Mouse (Mus musculus): ENCODE measurements around the gene Kifc1.
"Not testable (repeated sequence)": the region's sequence is repeated elsewhere in the genome, so short reads cannot be mapped to it uniquely, and the experiment has no call there.

Kifc1 gene

DNA sequence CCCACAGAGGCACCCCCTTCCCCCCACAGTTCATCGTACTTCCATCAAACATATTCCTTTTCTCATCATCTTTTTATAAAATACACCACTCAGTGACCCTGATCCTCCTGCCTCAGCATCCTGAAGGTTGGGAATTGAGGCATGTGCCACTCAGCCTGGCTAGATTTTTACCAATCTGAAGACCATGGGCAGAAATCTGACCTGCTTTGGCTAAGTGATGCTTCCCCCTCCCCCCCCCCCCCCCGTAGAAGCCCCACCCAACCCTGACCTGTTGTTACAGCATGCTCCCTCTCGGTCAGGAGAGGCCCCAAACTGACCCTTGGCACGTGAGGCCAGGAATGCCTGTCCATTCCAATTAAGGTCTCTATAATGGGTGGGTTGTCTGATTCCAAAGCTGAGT lies 14.4 kb upstream of the Kifc1 start, which contains the start of gene Platr17:
Platr17 (plus strand) TSS at position 301 of the 400 bp plus-strand sequence.
- in situ Hi-C loops (cut with MboI, MseI) = loop anchor here in 1 of 2 experiments (25.0 kb wide), 1 partner anchor 932 kb away; the partner anchor contains the start of genes Dxo and Stk19

DNA sequence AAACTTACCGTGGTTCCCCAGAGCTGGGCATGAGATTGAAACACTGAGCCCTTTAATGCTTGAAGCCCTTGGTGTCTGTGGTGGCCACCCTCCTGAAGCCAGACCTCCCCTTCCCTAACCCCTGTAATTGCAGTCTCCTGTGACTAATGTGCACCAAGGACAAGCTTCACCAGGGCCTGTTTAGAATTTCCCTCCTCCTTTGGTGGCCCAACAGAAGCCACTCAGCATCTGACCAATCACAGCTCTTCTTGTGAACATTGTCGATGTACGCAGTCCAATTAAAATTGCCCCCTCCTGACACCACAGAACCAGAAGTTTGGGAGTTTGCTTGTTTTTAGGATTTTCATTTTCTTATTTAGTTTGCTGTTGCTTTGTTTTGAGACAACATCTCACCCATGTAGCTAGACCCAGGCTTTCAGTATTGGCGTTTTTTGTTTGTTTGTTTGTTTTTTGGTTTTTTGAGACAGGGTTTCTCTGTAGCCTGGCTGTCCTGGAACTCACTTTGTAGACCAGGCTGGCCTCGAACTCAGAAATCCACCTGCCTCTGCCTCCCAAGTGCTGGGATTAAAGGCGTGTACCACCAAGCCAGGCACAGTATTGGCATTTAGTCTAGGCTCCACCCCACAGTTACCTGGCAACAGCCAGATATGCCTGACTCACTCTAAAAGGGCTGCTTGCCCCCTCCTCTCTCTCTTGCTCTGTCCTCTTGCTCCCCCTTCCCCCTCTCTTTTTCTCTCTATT lies 13.6 kb upstream of the Kifc1 start:
- in situ Hi-C loops (cut with MboI, MseI) = loop anchor here in 1 of 2 experiments (25.0 kb wide), 1 partner anchor 933 kb away; the partner anchor contains the start of genes Dxo and Stk19

DNA sequence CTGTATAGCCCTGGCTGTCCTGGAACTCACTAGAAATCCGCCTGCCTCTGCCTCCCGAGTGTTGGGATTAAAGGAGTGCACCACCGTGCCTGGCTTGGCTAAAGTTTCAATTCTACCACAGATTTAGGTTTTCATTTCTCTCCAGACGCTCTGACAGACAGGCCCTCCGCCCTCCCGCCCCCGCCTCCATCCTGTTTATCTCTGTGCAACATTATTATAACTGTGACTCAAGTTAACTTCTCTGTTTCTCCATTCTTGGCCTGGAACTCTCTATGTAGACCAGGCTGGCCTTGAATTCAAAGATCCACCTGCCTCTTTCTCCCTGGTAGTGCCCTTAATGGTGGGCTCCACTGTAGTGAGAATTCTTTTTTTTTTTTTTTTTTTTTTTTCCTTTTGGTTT lies 12.0 kb upstream of the Kifc1 start:
- in situ Hi-C loops (cut with MboI, MseI) = loop anchor here in 1 of 2 experiments (25.0 kb wide), 1 partner anchor 935 kb away; the partner anchor contains the start of genes Dxo and Stk19

DNA sequence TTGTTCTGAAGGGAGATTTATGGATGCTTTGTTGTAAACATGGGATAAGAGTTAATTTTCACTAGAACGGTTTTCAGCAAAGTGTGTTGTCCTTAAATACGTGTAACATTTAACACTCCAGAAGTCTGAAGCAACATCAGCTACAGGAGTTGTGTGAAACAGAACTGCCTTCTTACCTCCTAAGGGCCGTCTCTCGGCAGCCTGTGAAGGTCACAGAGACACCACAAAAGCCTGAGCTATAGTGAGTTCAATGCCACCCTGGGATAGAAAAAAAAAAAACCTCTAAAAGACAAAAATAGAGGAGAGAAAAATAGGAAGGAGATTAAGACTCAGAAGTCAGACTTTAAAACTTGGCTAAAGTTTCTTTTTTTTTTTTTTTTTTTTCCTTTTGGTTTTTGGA lies 11.6 kb upstream of the Kifc1 start:
- in situ Hi-C loops (cut with MboI, MseI) = loop anchor here in 1 of 2 experiments (25.0 kb wide), 1 partner anchor 935 kb away; the partner anchor contains the start of genes Dxo and Stk19

DNA sequence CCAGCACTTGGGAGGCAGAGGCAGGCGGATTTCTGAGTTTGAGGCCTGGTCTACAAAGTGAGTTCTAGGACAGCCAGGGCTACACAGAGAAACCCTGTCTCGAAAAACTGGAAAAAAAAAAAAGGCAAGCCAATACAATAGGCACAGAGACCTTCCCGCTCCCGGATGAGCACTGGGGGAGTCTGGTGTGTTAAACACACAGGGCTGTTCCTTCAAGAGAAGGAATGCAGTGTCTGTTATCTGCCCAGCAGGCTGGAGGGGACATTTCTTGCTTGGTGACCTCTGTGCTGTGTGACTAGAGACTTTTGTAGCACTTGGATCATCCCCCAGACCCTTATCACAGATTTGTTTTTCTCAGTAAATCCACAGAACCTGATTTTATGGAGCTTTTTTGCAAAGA lies 11.2 kb upstream of the Kifc1 start:
- in situ Hi-C loops (cut with MboI, MseI) = loop anchor here in 1 of 2 experiments (25.0 kb wide), 1 partner anchor 936 kb away; the partner anchor contains the start of genes Dxo and Stk19

DNA sequence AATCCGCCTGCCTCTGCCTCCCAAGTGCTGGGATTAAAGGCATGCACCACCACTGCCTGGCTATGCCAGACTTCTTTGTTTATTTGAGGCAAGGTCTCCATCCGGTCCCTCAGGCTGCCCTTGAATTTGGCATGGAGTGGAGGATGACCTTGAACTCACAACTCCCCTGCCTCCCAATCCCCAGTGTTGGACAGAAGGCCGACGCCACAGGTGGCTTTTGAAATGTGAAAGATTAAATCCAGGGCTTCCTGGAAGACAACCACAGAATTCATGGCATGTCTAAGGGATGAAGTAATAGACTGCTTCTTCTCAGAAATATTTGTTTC lies 10.5 kb upstream of the Kifc1 start:
- in situ Hi-C loops (cut with MboI, MseI) = loop anchor here in 1 of 2 experiments (25.0 kb wide), 1 partner anchor 936 kb away; the partner anchor contains the start of genes Dxo and Stk19

DNA sequence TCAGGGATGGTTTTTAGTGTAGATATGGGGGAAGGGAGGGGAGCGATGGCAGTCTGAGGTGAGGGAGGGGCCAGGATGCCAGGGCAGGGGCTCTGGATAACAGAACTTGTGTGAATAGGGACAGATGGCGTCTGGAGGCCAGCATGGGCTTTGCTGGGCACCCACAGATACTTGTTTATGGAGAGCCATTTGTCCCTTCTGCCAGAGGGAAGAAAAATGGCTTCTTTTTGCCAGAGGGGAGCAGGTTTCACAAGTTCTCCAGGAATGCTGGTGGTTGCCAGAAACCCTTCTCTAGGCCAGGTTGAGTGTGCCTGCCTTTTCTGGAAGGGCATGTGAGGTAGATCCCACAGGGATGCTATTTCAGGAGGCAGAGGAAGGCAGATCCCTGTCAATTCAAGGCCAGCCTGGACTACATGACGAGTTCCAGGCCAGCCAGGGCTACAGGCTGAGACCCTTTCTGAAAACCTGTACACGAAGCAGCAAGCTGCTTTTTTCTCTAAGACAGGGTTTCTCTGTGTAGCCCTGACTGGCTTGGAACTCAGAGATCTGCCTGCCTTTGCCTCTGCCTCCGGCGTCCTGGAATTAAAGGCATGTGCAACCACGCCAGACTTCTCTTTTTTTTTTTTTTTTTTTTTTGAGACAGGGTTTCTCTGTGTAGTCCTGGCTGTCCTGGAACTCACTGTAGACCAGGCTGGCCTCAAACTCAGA lies 10.0 kb upstream of the Kifc1 start:
- in situ Hi-C loops (cut with MboI, MseI) = loop anchor here in 1 of 2 experiments (25.0 kb wide), 1 partner anchor 937 kb away; the partner anchor contains the start of genes Dxo and Stk19

DNA sequence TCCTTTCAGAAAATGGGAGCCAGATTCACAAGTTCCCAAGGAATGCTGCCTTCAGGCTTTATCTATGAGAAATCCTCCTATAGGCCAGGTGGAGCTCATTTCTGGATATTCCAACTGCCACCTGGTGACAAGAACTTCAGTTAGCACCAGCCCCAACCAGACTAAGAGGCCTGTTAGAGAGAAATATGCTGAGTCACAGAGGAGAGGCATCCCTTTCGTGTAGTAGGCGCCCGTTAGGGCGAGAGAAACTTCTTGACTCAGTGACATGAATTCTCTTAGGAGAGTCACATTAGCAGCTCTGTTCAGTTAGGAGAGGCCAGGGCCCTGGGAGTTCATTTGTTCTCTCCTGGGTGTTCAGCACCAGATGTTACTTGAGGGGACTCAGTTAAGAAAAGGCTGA lies 9.2 kb upstream of the Kifc1 start:
- in situ Hi-C loops (cut with MboI, MseI) = loop anchor here in 1 of 2 experiments (25.0 kb wide), 1 partner anchor 938 kb away; the partner anchor contains the start of genes Dxo and Stk19

DNA sequence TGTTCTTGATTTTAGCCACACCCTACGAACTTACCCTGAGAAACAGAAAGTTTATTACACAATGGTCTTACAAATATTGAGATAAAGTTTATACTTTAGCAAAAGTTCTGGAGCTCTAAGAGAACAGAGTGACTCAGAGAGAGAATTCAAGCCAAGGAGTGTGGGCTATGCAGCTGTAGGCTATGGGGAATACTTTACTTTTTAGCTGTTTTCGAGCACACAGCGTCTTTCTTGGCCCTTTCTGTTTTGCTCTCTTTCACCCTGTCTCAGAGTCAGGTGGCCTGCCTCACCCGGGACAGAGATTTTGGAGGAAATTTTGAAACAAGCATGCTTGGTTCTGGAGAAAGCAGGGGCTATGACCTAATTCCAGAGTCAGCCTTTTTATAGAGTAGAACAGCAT lies 7.7 kb upstream of the Kifc1 start:
- in situ Hi-C loops (cut with MboI, MseI) = not testable (repeated sequence)

DNA sequence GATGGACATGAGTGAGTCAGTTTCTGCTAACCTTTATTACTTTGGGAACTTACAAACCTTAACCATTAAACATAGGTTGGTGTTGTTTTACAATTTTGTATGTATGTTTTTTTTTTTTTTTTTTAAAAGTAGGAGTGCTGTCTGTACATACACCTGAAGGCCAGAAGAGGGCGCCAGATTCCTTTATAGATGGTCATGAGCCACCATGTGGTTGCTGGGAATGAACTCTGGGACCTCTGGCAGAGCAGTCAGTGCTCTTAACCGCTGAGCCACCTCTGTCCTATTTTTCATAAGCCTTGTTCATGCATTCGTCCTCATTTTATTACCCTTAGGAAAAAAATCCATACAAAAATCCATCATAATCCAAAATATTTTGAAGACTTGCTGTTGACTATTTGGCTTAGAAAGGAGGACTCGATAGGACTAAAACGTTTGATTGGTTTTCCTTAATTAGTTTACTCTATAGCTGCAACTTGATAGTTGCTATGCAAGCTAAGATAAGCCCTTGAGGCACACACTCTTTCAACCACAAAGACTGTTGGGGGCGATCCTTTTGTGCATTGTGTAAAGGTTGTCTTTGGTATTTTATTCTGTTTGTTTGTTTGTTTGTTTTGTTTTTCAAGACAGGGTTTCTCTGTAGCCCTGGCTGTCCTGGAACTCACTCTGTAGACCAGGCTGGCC lies 6.8 kb upstream of the Kifc1 start:
- in situ Hi-C loops (cut with MboI, MseI) = no loop called here

DNA sequence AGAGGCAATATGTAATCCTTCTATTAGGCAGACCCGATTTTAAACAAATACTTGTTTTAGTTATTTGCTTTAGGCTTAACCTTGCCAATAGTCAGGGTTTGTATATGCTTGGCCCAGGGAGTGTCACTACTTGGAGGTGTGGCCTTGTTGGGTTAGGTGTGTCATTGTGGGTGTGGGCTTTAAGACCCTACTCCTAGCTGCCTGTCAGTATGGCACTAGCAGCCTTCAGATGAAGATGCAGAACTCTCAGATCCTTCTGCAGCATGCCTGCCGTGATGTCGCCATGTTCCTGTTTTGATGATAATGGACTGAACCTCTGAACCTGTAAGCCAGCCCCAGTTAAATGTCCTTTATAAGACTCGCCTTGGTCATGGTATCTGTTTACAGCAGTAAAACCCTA lies 2.5 kb upstream of the Kifc1 start:
- in situ Hi-C loops (cut with MboI, MseI) = loop anchor here in 1 of 2 experiments (5.0 kb wide), 2 partner anchors 51 to 1571 kb away; partner anchors contain the start of genes Akap8 and Cd320

DNA sequence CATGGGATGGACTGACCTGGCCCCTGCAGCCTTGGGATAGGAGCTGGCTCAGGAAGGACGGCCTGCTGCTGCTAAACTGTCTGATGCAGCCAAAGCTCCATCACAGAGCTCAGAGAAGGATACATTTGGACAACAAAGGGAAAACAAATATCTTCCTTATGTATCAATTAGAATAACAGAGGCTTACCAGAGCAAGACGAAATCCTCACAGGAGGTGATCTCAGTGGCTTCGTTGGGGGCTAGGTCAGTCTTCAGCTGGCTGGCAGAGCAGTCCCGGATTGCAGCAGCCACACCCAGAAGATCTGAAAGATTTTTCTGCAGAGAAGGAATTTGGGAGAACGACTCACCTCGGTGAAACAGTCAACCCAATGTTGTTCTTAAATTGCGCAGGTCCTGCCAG lies 2.0 kb upstream of the Kifc1 start:
- in situ Hi-C loops (cut with MboI, MseI) = loop anchor here in 1 of 2 experiments (5.0 kb wide), 2 partner anchors 50 to 1570 kb away; partner anchors contain the start of genes Akap8 and Cd320

DNA sequence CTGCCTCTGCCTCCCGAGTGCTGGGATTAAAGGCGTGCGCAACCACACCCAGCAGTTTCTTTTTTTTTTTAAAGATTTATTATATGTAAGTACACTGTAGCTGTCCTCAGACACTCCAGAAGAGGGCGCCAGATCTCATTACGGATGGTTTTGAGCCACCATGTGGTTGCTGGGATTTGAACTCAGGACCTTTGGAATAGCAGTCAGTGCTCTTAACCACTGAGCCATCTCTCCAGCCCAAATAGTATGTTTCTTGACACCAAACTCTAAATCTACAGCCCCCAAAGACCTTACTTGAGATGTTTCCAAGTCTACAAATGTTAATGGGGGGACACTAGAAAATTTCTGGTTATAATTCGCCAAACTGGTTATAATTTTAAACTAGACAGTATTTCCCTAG lies 1.4 kb upstream of the Kifc1 start:
- in situ Hi-C loops (cut with MboI, MseI) = loop anchor here in 1 of 2 experiments (5.0 kb wide), 2 partner anchors 50 to 1570 kb away; partner anchors contain the start of genes Akap8 and Cd320

DNA sequence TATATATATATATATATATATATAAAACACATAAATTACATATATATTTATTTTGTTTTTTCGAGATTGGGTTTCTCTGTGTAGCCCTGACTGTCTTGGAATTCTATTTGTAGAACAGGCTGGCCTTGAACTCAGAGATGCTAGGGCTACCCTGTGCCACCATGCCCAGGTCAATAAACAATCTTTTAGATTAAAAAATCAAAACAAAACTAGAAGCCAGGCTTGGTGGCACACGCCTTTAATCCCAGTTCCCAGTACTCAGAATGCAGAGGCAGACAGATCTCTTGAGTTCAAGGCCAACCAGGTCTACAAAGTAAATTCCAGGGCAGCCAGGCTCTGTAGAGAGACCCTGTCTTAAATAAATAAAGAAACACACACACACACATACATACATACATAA lies 896 bp upstream of the Kifc1 start:
- in situ Hi-C loops (cut with MboI, MseI) = loop anchor here in 1 of 2 experiments (5.0 kb wide), 2 partner anchors 49 to 1569 kb away; partner anchors contain the start of genes Akap8 and Cd320

DNA sequence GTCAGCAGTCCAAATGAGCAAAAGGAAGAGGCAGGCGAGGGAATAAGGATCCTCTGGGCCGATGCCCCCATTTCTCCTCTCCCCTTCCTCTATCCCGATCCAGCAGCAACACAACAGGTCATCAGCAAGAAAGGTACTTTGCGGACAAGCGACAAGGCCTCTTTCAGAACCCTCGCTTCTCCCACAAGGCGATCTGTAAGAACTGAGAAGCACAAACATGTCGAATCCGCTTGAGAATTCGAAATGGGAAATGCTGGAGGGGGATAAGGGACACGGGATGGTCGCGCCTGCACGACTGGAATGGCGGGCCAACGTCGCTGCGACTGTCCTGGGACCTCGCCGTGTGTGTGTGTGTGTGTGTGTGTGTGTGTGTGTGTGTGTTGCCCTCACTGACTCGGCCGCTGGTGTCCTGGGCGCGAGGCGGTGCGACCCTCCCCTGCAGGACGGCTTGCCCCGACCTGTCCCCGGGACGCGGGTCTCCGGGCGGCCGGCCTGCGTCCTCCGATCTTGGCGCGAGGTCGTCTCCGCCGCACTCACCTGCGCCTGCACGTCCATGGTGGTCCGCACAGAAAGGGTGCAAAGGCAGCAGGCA lies 424 bp downstream of the Kifc1 start:
- in situ Hi-C loops (cut with MboI, MseI) = loop anchor here in 1 of 2 experiments (5.0 kb wide), 2 partner anchors 48 to 1568 kb away; partner anchors contain the start of genes Akap8 and Cd320

DNA sequence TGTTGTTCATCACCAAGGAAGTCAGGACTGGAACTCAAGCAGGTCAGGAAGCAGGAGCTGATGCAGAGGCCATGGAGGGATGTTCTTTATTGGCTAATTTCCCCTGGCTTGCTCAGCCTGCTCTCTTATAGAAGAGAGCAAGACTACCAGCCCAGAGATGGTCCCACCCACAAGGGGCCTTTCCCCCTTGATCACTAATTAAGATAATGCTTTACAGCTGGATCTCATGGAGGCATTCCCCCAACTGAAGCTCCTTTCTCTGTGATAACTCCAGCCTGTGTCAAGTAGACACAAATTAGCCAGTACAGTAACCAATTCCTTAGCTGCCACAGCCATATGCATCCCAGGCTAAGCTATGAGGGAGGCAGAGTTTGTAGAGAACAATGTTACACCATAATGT lies 2.2 kb downstream of the Kifc1 start:
- in situ Hi-C loops (cut with MboI, MseI) = not testable (repeated sequence)

DNA sequence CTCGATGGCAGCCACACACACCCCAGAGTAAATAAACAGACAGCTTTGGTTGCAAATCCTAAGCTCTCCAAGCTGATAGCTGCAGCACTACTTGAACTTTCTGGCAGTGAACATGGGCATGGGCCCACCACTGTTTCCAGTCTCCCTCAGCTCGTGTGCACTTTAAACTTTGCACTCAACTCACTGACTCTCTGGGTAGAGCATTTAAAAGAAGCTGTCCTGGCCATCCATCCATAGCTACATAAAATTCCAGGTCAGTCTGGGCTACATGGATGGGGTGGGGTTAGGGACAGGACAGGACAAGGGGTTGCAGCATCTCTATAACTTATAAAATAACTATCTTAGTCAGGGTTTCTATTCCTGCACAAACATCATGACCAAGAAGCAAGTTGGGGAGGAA lies 2.7 kb downstream of the Kifc1 start:
- in situ Hi-C loops (cut with MboI, MseI) = not testable (repeated sequence)

DNA sequence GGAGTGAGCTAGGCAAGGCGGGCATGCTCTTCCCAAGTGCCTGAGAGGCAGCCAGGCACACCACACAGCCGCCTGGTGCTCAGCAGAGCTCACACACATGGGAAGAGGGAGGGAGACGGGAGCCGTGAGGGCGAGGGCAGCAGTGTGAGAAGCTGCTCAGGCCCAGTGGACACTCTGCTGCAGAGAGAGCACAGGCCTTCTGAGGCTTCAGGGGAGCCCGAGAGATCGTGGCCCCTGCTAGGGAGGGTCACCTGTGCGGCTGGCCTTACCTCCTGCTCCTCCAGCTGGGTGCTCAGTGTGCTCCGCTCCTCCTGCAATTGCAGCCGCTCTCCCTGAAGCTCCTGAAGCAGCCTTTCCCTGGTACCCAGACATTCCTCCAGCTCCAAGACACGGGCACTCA lies 6.1 kb downstream of the Kifc1 start:
- in situ Hi-C loops (cut with MboI, MseI) = not testable (repeated sequence)

DNA sequence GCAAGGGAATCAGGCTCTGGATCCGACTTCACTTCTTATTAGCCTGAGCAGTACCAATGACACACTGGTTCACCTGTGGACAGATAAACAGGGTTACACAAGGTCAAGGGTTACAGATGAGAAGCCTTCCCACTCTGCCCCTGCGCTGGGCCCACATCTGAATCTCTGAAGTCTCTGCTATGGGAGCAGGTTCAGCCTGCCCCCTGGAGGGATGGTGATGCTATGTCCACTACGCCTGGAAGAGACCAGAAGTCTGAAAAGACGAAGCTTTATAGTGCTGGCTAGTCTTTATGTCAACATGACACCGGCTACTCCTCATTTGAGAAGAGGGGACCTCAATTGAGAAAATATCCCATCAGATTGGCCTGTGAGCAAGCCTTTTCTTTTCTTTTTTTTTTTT lies 14.7 kb downstream of the Kifc1 start:
- in situ Hi-C loops (cut with MboI, MseI) = not testable (repeated sequence)

DNA sequence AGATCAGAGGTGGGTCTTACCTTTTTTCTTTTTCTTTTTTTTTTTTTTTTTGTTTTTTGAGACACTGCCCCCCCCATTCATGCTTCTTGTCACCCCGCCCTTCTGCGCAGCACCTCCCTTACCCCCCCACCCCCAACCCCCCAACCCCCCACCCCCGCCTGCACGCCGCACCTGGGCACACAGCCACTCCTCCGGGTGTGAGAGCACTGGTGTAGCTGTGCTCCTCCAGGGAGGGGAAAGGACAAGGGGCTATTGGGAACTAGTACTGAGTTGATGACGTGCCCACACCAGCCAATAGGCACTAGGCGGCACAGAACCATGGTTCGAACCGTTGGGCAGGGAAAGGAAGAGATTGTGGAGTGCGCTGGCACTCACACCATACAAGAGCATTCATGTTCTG lies 16.1 kb downstream of the Kifc1 start:
- in situ Hi-C loops (cut with MboI, MseI) = no loop called here

DNA sequence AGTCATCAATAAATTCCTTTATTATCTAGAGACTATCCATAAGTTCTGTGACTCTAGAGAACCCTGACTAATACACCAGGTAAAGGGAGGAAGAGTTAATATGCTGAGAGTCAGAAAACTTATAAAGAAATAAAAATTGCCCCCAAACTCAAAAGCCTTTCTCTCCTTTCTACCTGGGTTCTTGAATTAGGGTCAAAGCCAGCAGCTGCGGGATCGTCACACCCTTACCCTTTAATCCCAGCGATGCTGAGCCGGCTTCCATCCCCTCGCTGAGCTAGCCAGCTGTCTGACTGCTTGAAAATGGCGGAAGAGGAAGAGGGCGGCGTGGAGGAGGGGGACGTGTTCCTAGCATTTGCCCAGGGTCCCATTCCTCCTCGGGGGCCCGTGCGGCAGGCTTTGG lies 16.9 kb downstream of the Kifc1 start, which contains the start of gene Gm7029:
Gm7029 (plus strand) TSS at position 301 of the 400 bp plus-strand sequence.
- in situ Hi-C loops (cut with MboI, MseI) = not testable (repeated sequence)

Data from T-helper 17 cell (primary cell).